Mouse (Mus musculus) adrenal gland, adult (tissue): ENCODE results near the gene Ggact.

Experiments used
- DNase-seq, 2 experiments: peaks; one replicate each; pipeline ENCODE4 v3.0.0; 2022 to 2023; ENCODE audit warnings: low spot score in 1 of 2; ENCODE audit not compliant: inconsistent age in 2 of 2

Ggact gene

DNA sequence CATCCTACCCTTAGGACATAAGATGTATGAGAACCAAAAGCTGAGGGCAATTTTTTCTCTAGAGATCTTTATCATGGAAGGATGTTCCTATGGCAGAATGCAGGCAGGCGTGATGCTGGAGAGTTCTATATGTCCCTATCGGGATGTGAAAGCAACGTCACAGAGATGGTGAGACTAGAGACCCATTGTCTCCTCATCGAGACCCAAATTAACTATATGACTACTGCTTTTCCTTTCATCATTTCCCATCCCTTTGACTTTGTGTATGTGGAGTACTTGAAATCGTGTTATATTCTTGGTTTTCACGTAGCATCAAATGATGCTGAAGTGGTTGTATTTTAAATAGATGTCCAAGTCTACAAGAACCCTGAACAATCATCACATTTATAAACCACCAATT is at the start of gene Ggact:
Ggact (minus strand) TSS at position 101 of the 400 bp plus-strand sequence.
- no peak for DNase-seq

DNA sequence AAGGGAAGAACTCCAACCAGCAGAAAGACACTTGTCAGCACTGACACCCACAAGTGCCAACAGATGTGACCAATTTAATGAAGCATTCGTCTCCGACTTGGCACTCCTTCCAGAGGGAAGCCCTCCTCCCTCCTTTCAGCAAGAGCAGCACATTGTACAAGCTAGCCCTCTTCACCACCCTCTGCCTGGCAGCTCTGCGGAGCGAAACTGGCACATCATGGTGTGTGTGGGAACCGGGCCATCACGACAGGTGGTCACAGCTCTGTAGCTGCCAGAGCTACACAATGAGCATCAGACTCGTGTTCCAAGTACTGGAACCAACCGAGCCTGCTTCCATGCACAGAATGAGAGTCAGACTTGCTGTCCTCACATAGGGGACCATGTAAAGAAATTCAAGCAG is 44.4 kb upstream of the Ggact start:
- no peak for DNase-seq

DNA sequence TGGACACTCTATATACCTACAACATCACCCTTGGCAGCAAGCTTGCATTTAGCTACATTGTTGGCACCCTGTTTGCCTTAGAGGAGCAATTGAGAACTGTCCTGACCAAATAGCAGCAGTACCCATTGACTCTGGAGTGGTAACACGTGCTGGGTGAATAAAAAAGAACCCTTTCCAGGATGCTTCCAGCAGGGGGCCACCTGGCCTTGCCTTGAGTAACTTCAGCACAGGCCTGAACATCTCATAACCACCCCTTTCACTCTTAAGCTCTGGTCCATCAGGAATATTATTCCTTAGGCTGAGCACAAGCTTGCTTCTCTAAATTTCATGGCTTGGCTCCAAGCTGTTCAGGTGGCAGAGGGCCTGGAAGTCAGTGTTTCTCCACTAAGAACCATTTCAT is 39.8 kb upstream of the Ggact start:
- peak; percentile 43 to 80 for DNase-seq

DNA sequence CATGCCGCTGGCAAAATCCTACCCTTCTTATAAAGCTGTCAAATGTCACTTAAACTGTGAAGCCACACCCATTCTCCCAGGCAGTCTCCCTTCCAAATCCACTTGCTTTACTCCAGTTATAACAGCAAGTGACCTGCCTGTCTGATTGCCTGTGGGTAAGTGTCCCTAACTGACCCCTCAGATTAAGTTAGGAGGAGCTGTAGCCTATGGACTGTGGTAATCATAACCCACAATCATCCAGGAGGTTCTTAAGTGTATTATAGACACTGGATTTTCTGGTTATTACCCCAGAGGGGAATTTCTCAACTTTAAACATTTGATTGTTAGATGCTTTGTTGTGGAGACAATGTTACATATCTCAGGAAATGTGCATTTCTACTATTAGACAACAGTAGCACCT is 39.0 kb upstream of the Ggact start:
- DNase-seq = no peak

DNA sequence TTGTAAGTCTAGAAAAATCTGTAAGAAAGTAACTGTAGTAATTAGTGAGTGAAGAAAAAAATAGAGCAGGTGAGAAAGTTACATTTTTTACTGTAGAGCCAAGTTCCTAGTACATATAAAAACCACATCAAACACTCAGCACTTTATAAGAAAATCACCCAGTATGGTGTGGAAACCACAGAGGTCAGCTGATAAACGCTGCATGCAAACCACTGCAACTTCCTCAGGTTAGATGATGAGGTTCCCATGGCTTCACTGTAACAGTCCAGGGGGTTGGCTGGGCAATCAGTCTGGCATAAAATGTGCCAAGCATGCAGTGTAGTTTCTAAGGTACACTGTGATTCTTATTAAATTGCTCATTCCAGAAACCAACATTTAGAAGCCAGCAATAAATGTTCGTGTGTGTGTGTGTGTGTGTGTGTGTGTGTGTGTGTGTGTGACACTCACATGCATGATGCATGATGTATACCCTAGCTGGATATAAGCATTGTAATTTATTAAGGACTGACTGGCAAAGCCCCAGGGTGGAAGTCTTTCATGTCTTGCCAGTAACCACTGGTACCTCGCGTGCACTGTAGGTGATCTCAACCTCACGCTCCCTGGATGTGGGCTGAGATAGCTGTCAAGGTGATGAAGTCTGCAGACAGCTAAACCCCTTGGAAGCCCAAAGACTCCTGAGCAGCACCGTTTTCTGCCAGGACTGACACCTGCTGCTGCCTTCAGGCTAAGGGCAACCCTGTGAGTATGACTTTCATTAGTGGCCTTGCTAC is 38.3 kb upstream of the Ggact start:
- DNase-seq = no peak

DNA sequence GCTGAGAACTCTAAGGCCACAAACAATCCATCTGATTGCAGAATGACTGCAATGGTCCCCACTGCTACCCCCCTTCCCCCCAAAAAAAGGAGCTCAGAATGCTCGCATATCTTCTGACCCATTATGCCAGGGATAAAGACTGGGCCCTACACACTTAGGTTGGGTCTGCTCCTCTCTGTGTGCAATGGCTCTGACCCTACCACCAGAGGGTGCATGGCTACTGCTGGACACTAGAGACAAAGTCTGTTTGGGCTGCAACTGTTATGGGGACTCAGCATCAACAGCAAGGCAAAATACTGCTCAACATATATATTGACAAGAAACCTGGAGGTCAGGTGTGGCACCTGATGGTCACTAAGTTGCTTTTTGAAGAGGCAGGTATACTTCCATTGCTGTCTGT is 37.4 kb upstream of the Ggact start:
- DNase-seq = no peak

DNA sequence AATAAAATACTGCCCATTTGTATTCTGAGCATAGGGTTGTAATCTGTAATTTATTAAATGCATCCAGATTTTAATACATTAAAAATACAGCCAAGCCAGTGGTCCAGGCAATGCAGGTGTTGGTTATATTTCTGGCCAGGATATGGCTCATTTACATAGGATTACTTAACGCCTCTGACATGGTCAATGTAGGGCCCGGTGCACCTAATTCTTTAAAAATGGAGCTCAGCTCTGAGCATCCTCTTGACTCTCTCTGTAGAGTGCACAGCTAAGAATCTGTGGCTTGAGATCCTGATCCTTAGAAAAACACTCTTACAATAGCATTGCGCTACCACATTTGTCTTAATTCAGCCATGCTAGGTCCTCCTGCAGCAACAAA is 29.9 kb upstream of the Ggact start:
- DNase-seq = no peak

DNA sequence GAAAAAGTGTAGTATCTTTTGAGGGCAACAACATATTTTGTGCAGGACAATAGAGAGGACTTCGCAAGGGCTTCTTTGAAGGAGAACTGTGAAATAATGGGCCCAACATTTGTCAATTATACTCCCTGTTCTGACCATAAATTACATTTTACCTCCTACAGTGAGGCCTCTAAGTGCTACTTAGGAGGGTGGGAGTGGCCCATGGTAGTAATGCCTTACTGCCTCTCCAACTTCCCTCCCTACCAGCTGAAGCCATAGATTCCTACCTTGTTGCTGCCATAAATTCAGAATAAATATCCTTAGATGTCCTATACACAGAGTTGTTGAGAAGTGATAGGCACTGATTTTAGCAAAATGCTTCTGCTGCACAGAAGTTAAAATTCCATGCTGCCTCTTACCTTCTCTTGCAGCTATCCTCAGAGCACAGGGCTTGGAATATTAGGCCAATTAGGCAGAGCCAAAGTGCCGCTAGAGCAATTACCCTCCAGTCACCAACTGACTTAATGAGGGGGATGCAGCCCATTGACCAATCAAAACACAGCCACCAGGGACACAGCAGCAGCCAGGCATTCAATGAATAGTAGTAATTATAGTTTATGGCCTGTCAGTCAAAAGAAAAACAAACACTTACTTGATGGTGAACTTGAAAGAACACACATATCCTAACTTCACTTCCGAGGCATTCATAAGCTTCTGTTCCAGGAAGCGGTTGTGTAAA is 29.4 kb upstream of the Ggact start:
- no peak for DNase-seq

DNA sequence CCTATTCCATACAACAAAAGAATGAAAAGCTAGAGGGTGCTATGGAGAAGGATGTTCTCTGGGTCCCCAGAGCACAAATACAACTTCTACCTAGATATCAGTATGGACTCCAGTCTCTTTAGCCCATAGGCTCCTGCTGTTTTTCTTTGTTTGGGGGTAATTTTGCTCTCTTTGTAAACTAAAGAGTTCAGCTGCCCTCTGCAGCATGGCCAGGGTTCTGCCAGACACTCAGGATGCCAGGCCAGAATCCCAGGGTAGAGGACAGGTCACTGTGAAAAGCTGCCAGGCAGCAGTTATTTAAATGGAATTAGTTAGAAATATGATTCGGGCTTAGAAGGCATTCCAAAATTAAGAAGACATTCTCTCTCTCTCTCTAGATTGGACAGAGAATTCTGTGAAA is 22.9 kb upstream of the Ggact start:
- DNase-seq = no peak

DNA sequence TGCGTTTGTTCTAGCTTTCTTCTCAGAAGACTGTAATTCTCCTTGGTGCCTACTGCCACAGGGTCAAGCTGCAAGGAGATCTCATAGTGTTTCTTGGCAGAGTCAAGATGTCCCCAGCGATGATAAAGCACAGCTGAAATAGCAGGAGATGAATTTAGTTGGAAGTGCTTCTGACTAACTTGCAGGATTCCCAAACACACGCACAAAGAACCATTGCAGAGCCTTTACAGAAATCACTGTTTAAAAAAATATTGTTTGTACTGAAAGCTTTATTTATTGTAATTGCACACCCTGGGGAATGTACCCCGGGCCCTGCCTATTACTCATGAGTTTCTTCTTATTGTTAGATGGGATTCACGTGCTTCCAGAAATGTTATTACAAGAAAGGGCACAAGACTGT is 6.5 kb upstream of the Ggact start:
- no peak for DNase-seq

DNA sequence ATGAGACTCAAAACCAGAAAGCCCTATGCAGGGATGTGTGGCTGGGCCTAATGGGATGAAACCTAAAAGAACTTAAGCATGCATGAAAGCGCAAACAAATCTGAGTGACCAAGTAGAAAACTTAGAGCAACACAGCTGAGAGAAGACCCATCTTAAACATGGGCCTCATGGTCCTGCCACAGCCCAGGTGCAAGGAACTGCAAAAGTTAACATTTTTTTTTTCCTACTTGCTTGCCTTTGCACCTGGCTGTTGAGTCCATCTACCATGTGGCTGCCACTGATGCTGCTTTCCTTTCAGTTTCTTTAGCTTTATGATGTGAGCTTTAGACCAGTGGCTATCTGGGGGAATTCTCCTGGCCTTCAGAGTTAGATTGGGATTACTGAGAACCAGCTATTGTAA is 4.1 kb upstream of the Ggact start:
- no peak for DNase-seq

DNA sequence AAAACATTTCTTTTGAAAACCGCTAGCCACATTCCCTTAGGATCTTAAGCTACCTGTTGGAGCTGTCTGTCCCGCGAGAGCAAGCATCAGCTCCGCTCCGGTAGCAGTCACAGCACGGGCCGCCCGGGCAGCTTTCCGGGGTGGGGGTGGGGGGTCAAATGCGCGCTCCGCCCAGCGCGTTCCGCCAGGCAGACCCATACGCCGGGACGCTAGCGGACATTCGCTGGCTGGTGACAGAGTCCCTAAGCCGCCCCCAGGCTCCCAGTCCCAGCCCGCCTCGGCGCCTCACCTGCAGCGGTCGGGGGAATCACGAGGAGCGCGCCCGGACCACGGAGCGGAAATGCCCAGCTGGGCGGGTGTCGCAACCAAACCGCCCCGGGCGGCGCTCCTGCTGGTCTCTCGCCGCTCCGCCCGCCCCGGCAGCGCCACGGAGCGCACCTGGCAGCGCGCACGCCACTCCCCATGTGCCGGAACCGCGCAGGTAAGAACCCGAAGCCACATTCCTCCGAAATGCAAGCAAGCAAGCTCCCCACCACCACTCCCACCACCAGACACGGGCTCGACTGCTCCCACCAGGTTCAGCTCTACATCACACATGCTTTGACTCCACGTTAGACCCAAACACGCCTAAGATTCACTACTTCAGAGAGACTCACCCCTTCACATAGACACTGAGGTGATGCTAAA is 602 bp downstream of the Ggact start:
- DNase-seq = peak; percentile 78 to 93

DNA sequence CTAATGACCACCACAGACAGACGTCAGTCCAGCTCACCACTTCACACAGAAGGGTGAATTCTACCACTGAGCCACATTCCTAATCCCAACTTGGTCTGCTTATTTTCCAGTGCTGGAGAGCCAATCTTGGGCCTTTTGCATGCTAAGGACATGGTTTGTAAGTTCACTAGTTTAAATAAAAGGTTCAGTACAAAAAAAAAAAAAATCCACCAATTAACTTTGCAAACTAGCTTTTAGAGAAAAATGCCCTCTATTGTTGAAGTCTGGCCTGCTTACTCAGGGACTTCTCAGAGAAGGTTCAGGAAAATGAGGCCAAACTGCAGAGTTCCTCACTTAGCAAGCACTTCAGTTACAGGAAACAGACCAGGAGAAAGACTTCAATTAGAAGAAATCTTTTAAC is 1.4 kb downstream of the Ggact start:
- DNase-seq = peak in 1 of 2 experiments; percentile 49

DNA sequence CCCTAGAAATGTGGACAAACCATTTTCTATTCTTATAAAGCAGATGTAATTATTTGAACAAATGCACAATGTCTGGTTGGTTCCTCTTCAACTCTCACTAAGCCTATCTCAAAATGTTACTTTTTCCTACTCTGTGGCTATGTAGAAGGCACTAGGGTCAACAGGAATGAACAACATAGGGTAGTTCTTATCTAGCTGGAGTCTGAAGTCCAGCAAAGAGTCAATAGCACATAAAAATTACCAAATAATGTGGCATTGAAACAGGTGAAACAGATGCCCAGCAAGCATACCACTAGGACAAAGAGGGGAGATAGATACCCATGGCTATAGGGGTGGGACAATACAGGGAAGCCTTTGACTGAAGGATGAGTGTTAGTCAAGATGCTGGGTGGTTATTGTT is 2.3 kb downstream of the Ggact start:
- no peak for DNase-seq

DNA sequence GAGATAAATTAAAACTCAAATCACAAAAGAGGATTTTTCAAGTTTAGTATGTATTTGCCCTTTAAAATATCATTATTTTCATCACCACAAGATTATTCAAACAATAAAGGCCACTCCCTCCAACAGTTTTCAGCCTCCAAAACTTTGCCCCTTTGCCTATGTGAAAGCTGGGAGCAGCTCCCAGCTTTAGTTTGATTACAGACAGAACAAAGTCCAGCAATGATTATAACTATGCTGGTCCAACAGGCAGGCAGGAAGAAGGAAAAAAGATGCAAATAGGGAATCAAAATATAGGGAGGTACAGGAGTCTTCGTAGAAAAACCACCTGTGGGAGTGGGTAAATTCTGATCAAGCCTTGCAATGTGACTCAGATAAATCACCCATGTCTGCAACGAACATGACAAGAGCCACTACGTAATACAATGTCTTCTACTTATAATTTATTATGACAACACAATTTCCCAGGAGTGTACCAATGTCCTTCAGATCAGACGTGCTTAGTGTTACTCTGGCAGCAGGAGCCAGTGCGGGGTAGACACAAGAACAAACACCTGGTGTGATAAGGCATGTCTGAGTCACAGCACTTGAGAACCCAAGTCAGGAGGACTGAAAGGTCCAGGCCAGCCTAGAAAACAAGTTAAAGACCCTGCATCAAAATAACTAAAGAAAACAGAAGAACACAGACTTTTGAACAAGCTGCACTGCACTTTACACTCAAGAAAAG is 4.0 kb downstream of the Ggact start:
- no peak for DNase-seq

DNA sequence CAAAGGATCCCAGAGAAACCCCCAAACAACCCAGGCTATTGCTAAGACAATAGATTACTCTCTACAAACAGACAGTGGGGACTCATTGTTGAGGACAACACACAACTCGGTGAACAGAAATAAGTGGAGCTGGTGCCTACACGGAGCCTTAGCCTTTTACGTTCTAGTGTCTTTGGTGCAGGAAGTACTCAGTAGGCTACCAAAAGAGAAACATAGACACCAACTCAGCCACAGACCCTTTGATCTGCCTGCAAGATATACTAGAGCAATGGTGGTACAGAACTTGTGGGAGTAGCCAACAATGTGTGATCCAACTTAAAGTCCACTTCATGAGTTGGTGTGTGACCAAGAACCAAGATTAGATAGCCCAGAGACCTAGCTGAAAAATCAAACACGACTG is 5.5 kb downstream of the Ggact start:
- no peak for DNase-seq

DNA sequence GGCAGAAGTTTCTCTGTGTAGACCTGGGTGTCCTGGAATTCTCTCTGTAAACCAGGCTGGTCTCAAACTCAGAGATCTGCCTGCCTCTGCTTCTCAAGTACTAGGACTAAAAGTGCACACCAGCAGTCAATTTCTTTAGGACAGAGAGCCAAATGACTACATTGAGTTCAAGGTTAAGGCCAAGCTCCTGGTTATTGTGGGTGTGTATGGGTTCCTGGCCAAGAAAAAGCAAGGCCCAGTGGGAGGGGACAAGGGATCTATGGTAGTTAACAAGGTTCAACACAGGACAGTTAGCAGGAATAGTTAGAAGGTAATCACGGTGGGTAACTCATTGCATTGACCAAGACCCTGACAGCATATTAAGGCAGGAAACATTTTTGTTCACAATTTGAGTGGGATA is 8.6 kb downstream of the Ggact start:
- DNase-seq = peak in 1 of 2 experiments; percentile 51

DNA sequence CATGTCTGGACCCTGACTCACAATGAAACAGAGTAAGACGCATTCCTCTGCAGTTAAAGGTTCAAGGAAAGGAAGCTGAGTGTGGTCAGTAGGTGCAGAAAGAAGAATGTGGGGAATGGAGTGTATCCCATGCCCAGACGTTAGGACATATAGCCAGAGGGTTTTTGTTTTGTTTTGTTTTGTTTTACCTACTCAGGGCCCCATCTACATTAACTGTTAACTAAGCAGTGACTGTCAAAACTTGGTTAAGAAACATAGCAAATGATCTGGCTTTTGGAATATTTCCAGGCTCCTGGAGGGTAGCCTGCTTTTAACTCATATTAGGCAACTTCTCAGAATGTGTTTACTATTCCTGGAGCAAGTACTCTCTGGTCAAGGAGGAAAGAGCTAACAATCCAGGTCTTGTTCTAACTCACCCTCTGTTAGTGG is 9.6 kb downstream of the Ggact start:
- DNase-seq = peak in 1 of 2 experiments; percentile 87

DNA sequence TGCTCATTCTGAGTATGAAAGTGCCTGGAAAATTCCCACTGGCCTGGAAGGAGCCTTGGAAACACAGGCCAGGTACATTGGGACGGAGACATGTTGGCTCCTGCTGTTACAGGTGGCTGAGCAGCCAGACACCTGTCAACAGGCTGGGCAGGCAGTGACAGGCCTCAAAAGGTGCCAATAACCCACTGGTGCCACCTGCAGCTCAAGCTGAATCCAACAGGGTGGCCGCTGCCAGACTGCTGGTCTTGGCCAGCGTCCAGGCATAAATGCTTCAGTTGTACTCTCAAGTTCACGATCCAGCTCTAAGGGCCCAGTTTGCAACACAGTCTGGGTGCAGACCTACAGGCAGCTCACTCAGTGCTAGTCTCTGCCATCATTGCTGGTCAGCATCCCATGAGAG is 10.7 kb downstream of the Ggact start:
- DNase-seq = peak; percentile 80 to 91

DNA sequence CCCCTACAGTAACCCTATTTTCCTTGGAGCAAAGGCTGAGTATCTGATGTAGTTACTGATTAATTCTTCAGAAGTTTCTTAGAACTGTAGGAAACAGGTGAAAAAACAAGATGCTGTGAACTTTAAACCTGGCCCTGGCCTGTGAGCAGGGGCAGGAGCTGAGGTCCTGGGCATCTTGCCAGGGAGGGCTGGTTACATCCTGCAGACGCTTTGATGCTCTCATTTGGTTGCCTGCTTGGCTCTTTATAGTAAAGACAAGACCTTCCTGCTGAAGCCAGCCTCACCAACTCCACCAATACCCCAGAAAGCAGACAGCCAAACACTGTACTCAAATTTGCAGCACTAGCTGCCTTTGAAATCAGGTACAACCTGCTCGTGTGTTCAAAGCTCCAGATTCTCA is 11.4 kb downstream of the Ggact start:
- DNase-seq = peak; percentile 56 to 77

DNA sequence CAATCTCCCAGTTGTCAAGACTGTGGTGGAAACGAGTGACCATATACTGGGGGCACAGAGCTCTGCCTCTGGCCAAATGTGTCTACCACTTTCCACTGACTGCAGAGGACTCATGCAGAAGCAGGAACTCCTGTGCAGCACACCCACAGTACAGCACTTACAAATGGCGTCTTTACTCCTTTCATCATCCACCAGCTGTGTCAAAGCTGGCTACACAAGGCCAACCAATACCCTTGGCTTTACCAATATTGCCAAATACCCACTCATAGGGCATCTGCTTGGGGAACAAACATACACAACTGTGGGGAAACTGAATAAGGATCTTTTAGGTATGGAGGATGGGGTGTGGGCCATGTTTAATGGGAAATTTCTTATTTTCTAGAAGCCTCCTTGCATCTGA is 11.8 kb downstream of the Ggact start:
- DNase-seq = peak in 1 of 2 experiments; percentile 63
